Mouse (Mus musculus) right cerebral cortex, postnatal 10 days (tissue): ENCODE measurements around the gene AW011738.

Experiments
- DNase-seq, 2 experiments: peaks; one replicate each; pipeline ENCODE4 v3.0.0; 2021; ENCODE audit warnings: low spot score in 2 of 2

AW011738 gene

DNA sequence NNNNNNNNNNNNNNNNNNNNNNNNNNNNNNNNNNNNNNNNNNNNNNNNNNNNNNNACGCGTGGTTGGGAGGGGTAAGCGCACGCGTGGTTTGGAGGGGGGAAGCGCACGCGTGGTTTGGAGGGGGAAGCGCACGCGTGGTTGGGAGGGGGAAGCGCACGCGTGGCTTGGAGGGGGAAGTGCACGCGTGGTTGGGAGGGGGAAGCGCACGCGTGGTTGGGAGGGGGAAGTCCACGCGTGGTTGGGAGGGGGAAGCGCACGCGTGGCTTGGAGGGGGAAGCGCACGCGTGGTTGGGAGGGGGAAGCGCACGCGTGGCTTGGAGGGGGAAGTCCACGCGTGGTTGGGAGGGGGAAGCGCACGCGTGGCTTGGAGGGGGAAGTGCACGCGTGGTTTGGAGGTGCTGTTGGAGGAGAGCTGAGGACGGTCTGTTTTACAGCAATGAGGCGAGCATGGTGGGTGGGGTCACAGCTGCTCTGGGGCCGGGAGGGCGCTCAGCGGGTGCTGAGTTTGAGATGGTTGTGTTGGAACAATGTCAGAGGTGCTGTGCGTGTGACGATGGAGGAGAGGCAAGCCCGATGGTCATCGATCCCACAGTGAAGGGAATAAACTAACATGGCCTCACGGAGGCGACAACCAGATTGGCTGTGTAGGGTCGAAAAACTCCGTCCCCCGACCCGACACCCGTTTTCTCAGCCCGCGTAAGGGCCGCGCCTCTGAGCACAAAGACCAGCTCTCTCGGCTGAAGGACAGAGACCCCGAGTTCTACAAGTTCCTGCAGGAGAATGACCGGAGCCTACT lies 33.7 kb downstream of the AW011738 start:
- DNase-seq, result no peak

DNA sequence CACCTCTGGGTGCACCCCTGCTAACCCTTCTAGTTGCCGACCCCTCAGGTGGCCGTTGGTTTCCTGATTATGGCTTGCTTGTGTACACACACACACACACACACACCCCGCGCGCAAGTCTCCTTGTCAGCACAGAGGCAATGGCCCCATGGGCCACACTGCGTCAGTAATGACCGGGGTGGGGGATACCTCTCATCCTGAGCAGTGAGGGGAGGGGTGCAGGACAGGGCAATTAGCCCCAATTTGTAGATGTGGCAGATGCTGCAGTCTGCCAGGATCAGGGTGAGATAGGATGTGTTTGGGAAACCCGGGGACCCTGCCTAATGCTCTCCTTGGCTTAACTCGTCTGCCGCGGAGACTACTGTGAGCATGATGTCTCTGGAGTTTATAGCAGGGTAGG lies 46.5 kb downstream of the AW011738 start:
- DNase-seq, result no peak

DNA sequence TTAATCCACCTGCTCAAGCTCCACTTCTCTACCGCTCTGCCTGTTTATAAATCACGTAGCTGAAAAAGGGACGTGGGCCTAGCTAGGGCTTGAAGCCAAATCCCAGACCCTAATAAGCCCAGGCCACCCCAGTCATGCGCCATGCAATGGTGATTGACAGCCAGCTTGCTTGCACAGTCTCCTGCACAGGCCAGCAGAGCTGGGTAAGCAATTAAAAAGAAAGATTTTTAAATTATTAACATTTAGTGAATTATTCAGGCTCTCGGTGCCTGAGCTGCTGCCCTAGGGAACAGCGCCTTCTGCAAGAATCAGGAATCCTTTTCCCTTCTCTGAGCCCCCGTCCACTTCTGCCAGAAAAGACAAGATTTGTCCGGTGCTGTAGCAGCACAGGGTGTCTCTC lies 48.0 kb downstream of the AW011738 start:
- no peak for DNase-seq

DNA sequence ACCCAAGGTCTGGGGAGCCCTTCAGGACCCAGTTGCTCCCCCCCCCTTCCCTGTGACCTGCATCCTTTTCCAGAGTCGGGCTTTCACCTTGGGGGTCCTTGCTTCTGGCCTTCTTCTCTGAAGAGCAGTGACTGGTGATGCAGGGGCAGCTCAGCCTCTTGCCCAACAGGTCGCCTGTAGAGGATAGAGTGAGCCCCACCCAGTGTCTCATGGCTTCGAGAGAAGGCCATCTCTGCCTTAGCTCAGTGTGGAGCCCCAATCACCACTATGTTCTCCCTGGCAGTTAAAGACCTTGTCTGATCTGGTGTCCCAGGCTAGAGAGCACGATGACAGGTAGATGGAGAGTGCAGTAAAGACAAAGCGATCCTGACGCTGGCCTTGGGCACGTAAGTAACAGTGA lies 49.0 kb downstream of the AW011738 start:
- no peak for DNase-seq

DNA sequence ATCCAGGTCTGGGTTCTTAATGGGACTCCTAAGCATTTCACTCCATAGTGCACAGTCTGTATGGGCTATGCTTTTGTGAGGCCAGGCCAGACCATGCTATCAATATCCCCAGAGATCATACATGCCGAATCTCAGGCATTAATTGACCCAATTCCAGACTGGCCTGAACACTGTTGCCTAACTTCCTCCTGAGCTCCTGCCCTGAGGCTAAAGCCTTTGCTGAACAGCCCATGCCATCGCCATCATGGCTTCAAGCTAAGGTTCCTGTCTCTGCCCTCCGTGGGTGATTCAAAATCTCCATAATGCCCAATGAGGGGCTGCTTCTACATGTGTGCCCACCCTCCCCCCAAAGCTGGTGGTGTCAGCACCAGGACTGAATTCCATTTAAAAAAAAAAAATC lies 49.5 kb downstream of the AW011738 start:
- DNase-seq, result no peak

DNA sequence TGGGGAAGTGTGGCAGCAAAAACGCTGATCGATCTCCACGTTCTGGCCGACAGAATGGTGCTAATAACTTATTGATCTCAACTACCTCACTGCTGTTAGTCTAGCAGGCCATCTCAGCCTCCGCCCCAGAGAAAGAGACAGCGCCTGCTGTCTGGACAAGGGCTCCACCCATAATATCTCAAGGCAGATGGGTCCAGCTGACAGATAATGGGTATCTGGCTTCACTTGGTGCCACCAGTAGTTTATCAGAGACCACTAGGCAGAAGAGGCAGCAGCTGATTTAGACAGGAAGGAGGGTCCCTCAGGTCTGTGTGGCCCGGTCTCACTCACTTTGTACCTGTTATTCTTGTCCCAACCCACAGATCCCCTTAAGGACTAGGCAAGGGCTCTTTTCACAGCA lies 49.9 kb downstream of the AW011738 start:
- no peak for DNase-seq

DNA sequence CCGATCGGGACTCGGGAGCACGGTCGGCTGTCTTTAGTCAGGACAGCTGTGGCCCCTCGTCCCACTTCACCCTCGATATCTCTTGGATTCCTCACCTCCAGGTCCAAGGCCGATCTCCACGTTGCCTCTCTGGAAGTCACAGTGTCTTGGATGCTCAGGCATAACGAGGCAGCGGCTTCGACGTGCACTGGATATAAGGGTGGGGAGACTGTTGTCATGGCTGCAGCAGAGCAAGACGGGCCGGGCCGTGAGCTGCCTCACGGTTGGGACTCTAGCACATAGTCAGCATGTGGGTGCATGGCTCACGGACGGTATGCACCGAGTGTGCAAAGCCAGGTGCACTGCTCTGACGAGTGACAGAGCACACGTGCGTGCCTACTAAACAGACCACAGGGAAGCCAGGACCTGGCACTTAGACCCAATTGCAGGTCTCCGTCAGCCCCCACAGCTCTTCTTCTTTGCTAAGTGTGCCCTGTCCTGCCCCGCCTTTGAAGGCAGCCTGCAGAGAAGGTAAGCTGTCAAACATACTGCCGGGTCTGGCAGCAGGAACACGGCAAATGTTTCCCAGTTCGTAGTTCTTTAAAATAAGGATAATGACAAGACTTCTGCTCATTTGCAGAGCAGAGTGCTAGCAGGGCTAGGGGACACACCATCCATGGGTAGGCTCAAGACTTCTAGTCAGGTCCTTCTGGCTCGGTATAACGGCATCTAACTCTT lies 51.4 kb downstream of the AW011738 start:
- no peak for DNase-seq
